Mouse (Mus musculus) small intestine, adult 2 months (tissue): ENCODE measurements around the gene Cilp. TPM values are rescaled to one million over a fixed set of nuclear protein-coding genes. Genes with fewer than 3 reads are reported as not detected.
"Not testable (repeated sequence)": the region's sequence is repeated elsewhere in the genome, so short reads cannot be mapped to it uniquely, and the experiment has no call there.

Source experiments
- H3K27ac ChIP-seq: fragments of 200-500 bp; 2 replicates; pipeline ENCODE4 v1.5.1; 2012; ENCODE audit warnings: low read depth, low read length, control low read depth, inconsistent platforms; ENCODE audit not compliant: insufficient read depth
- H3K27me3 ChIP-seq: fragments of 200-500 bp; 2 replicates; pipeline ENCODE4 v1.6.1; 2012; ENCODE audit warnings: mild to moderate bottlenecking, moderate library complexity, low read length, inconsistent platforms; ENCODE audit not compliant: control insufficient read depth, insufficient read depth
- H3K36me3 ChIP-seq: fragments of 200-500 bp; 2 replicates; pipeline ENCODE4 v1.6.1; 2012; ENCODE audit warnings: mild to moderate bottlenecking, low read length, control low read depth, inconsistent platforms; ENCODE audit not compliant: control insufficient read depth, insufficient read depth
- H3K4me1 ChIP-seq: fragments of 200-500 bp; 2 replicates; pipeline ENCODE4 v1.6.1; 2012; ENCODE audit warnings: low read length, inconsistent platforms, mixed read lengths; ENCODE audit not compliant: control insufficient read depth, insufficient read depth, insufficient read length
- H3K4me3 ChIP-seq: fragments of 200-500 bp; 2 replicates; pipeline ENCODE4 v1.5.1; 2012; ENCODE audit warnings: low read depth, mild to moderate bottlenecking, control low read depth, inconsistent platforms, low read length, moderate library complexity
- CTCF ChIP-seq: fragments of 200-500 bp; IDR thresholded peaks from 2 replicates; pipeline ENCODE4 v1.5.1; 2012; ENCODE audit warnings: low read depth, mild to moderate bottlenecking, control low read depth, inconsistent platforms, low read length, moderate library complexity, mixed read lengths; ENCODE audit not compliant: insufficient replicate concordance, insufficient read length; ENCODE audit errors: extremely low read depth
- POLR2A ChIP-seq: fragments of 200-500 bp; IDR thresholded peaks from 2 replicates; pipeline ENCODE4 v1.6.1; 2012; ENCODE audit warnings: low read depth, mild to moderate bottlenecking, control low read depth, inconsistent platforms, low read length, moderate library complexity
- WGBS: fragments of 180-500 bp; shearing (Covaris S2); methylation state at CpG from one replicate; pipeline ENCODE4 v1.1.7; 2018; 5-methylcytosine and 5-hydroxymethylcytosine counted together
- polyA plus RNA-seq: library from polyadenylated mRNA; depleted of rRNA; stranded (reverse); fragments of >200 nt; gene quantifications from 2 replicates; pipeline ENCODE4 v1.2.3, GENCODE M21; 2012

Cilp gene
- polyA plus RNA-seq, 1 experiment, result 1.7 TPM

- Histone ChIP-seq H3K36me3 (no peaks in the 10 kb centered on the region), H3K4me3 (no peak overlapping the region), H3K4me1 (no peaks in the 10 kb centered on the region; the same call in 1 of the 2 replicates), H3K27me3 (no peaks in the 10 kb centered on the region), H3K27ac (no peak overlapping the region)
- WGBS, result 93% methylated on average over 2 of the region's 2 CpGs
- TF ChIP-seq POLR2A, result no peak
- no peak for TF ChIP-seq CTCF
These were observed 3.3 kb upstream of the Cilp start for GRCm38 (mm10) chr9:65261591-65262230.

GRCm38 (mm10) chr9:65262641-65263120 lies 2.3 kb upstream of the Cilp start:
- WGBS, result 89% methylated on average over 3 of the region's 3 CpGs
- no peaks in the 10 kb centered on the region for H3K36me3 ChIP-seq
- TF ChIP-seq POLR2A (no peak), CTCF (no peak)

GRCm38 (mm10) chr9:65267742-65268515 lies 2.9 kb downstream of the Cilp start:
- WGBS, result 30% methylated on average over 7 of the region's 7 CpGs
- Histone ChIP-seq H3K4me1 (peaks cover 10% of the 10 kb centered on the region), H3K27me3 (no peaks in the 10 kb centered on the region), H3K36me3 (no peaks in the 10 kb centered on the region), H3K27ac (no peak overlapping the region), H3K4me3 (no peak overlapping the region)
- TF ChIP-seq POLR2A, result no peak
- TF ChIP-seq CTCF, result no peak

More at GRCm38 (mm10) chr9:65262641-65263120, 2.3 kb upstream of the Cilp start:
- no peak overlapping the region for H3K27ac ChIP-seq
- no peaks in the 10 kb centered on the region for H3K27me3 ChIP-seq
- H3K4me3 ChIP-seq, result no peak overlapping the region
- peaks cover 3% of the 10 kb centered on the region; the same call in 1 of the 2 replicates for H3K4me1 ChIP-seq

GRCm38 (mm10) chr9:65273048-65273809 lies 8.2 kb downstream of the Cilp start:
- 87% methylated on average over 13 of the region's 13 CpGs for WGBS

GRCm38 (mm10) chr9:65273873-65274272 lies 8.9 kb downstream of the Cilp start:
- Histone ChIP-seq H3K36me3 (no peaks in the 10 kb centered on the region), H3K27ac (no peak overlapping the region), H3K4me3 (no peak overlapping the region), H3K27me3 (no peaks in the 10 kb centered on the region), H3K4me1 (peaks cover 5% of the 10 kb centered on the region)
- TF ChIP-seq POLR2A (no peak), CTCF (no peak)
- WGBS, result 61% methylated on average over 4 of the region's 4 CpGs

More at GRCm38 (mm10) chr9:65273048-65273809, 8.2 kb downstream of the Cilp start:
- H3K27me3 ChIP-seq, result no peaks in the 10 kb centered on the region
- no peaks in the 10 kb centered on the region for H3K36me3 ChIP-seq
- no peak overlapping the region for H3K27ac ChIP-seq
- no peak for TF ChIP-seq POLR2A
- no peak for TF ChIP-seq CTCF
- H3K4me1 ChIP-seq, result peaks cover 5% of the 10 kb centered on the region
- H3K4me3 ChIP-seq, result no peak overlapping the region

- H3K36me3 ChIP-seq, H3K4me1 ChIP-seq, H3K27ac ChIP-seq, H3K4me3 ChIP-seq, H3K27me3 ChIP-seq: not testable (repeated sequence)
- 73% methylated on average over 3 of the region's 3 CpGs for WGBS
These were observed 9.9 kb downstream of the Cilp start for GRCm38 (mm10) chr9:65274851-65275250.

GRCm38 (mm10) chr9:65275810-65276530 lies 11.0 kb downstream of the Cilp start:
- H3K27ac ChIP-seq, result no peak overlapping the region
- TF ChIP-seq CTCF, result no peak
- no peak for TF ChIP-seq POLR2A
- WGBS, result 83% methylated on average over 4 of the region's 4 CpGs
- no peaks in the 10 kb centered on the region for H3K4me1 ChIP-seq
- H3K27me3 ChIP-seq, result no peaks in the 10 kb centered on the region
- H3K36me3 ChIP-seq, result no peaks in the 10 kb centered on the region
- no peak overlapping the region for H3K4me3 ChIP-seq
